Mouse (Mus musculus) thymus, adult 2 months (tissue): ENCODE data around the gene Scfd2. TPM values are rescaled to one million over a fixed set of nuclear protein-coding genes. Genes with fewer than 3 reads are reported as not detected.

ENCODE experiments used
- DNase-seq: peaks from one replicate; pipeline ENCODE4 v3.0.0; 2021
- H3K27ac ChIP-seq: fragments of 200-500 bp; 2 replicates; pipeline ENCODE4 v1.5.1; 2012; ENCODE audit warnings: low read length, control low read depth; ENCODE audit not compliant: control insufficient read depth, insufficient read depth
- H3K27me3 ChIP-seq: fragments of 200-500 bp; 2 replicates; pipeline ENCODE4 v1.6.1; 2012; ENCODE audit warnings: mild to moderate bottlenecking, low read length, moderate library complexity, mixed read lengths; ENCODE audit not compliant: control insufficient read depth, insufficient read depth
- H3K36me3 ChIP-seq: fragments of 200-500 bp; 2 replicates; pipeline ENCODE4 v1.6.1; 2012; ENCODE audit warnings: mild to moderate bottlenecking, low read length, moderate library complexity; ENCODE audit not compliant: control insufficient read depth, insufficient read depth
- H3K4me1 ChIP-seq: fragments of 200-500 bp; replicated peaks from 2 replicates; pipeline ENCODE4 v1.6.1; 2012; ENCODE audit warnings: low read length; ENCODE audit not compliant: control insufficient read depth, insufficient read depth
- H3K4me3 ChIP-seq: fragments of 200-500 bp; 2 replicates; pipeline ENCODE4 v1.5.1; 2012; ENCODE audit warnings: mild to moderate bottlenecking, low read length, control low read depth, moderate library complexity; ENCODE audit not compliant: control insufficient read depth, insufficient read depth
- CTCF ChIP-seq: fragments of 200-500 bp; IDR thresholded peaks from 2 replicates; pipeline ENCODE4 v1.5.1; 2012; ENCODE audit warnings: mild to moderate bottlenecking, control low read depth, low read length, moderate library complexity, borderline replicate concordance; ENCODE audit not compliant: control insufficient read depth, poor library complexity, insufficient read depth; ENCODE audit errors: extremely low read depth
- POLR2A ChIP-seq: fragments of 200-500 bp; IDR thresholded peaks from 2 replicates; pipeline ENCODE4 v1.6.1; 2012; ENCODE audit warnings: mild to moderate bottlenecking, low read length, control low read depth, moderate library complexity; ENCODE audit not compliant: control insufficient read depth, poor library complexity, insufficient read depth; ENCODE audit errors: extremely low read depth
- whole genome bisulfite sequencing: fragments of 180-500 bp; shearing (Covaris S2); methylation state at CpG from one replicate; pipeline ENCODE4 v1.1.7; 2018; 5-methylcytosine and 5-hydroxymethylcytosine counted together
- polyA plus RNA-seq: library from polyadenylated mRNA; depleted of rRNA; stranded (reverse); fragments of >200 nt; gene quantifications from 2 replicates; pipeline ENCODE4 v1.2.3, GENCODE M21; 2012

Gene Scfd2
- polyA plus RNA-seq, 1 experiment, result 14.5 TPM

DNA sequence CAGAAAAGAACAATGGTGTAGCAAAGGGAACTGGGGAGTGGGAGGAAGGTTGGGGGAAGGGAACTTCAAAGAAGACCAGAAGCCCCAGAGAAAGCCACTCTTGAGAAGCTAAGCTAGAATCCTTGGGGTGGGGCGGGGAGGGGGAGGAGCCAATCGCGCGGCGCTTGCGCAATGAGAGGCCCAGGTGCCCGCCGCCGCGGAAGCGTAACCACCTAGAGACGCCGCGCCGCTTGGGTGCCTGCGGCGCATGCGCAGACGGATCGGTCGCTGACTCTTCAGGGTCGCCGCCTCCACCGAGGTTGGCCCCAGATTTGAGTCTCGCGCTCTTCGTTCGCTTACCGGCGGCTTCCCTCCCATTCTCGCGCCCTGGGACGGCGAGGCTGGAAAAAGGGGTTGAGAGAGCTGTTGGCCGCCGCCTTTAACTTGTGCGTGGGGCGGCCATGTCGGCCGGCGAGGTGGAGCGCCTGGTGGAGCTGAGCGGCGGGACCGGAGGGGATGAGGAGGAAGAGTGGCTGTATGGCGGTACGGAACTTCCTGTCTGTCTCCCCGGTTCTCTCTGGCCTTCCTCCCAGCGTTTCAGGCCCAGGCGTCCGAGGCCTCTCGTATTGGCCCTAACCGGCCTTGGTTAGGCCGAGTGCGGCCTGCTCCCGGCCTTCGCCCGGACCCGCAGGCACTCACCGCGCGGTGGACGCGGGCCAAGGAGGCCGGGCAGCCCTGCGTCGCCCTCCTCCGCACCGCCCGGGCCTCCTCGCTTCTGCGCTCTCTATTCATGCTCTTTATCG, 3.9 kb upstream of the Scfd2 start, which contains the start of gene Fip1l1:
Fip1l1 (plus strand) TSS at position 210 of the 782 bp plus-strand sequence.
- DNase-seq, result peak; percentile 89
- Histone ChIP-seq H3K27ac (peak within 1 kb of the TSS; percentile 79), H3K4me3 (peak within 1 kb of the TSS; percentile 97), H3K27me3 (no peaks in the 10 kb centered on the region), H3K4me1 (peaks cover 10% of the 10 kb centered on the region), H3K36me3 (no peaks in the 10 kb centered on the region)
- under 1% methylated on average over 73 of the region's 73 CpGs for WGBS
- TF ChIP-seq CTCF (peak; percentile 30; the same call in 1 of the 2 replicates), POLR2A (peak; percentile 88)

DNA sequence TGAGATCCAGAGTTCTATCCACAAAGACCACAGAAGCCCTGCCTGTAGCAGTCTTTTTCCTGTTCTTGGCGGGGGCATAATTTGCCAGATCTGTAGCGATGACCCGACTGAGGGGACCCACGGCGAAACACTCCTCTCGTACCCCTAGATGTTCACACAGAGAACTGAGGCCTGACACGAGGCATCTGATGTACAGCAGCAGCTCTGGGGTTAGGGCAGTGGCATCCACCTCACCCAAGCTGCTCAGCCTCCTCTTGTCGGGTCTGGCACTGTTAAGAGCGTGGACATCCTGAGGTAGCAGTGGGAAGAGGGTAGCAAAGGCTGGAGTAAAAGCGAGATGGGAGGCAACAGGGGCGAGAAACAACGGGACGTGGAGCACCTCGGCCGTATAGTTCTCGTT, 774 bp downstream of the Scfd2 start:
- H3K27me3 ChIP-seq, result no peaks in the 10 kb centered on the region
- peak overlapping the region; percentile 79 for H3K4me3 ChIP-seq
- no peaks in the 10 kb centered on the region for H3K36me3 ChIP-seq
- H3K4me1 ChIP-seq, result peaks cover 10% of the 10 kb centered on the region
- no peak for DNase-seq
- WGBS, result 5% methylated on average over 16 of the region's 16 CpGs
- TF ChIP-seq CTCF, result no peak
- TF ChIP-seq POLR2A, result no peak
- H3K27ac ChIP-seq, result no peak overlapping the region

GRCm38 (mm10) chr5:74527025-74527424, 4.5 kb downstream of the Scfd2 start:
- TF ChIP-seq CTCF (no peak), POLR2A (no peak)
- 82% methylated on average over 5 of the region's 5 CpGs for WGBS
- no peaks in the 10 kb centered on the region for H3K36me3 ChIP-seq
- no peak for DNase-seq
- no peak overlapping the region for H3K4me3 ChIP-seq
- peaks cover 11% of the 10 kb centered on the region for H3K4me1 ChIP-seq
- no peak overlapping the region for H3K27ac ChIP-seq
- no peaks in the 10 kb centered on the region for H3K27me3 ChIP-seq

- Histone ChIP-seq H3K36me3 (no peaks in the 10 kb centered on the region), H3K27ac (no peak overlapping the region), H3K4me1 (no peaks in the 10 kb centered on the region), H3K4me3 (no peak overlapping the region), H3K27me3 (no peaks in the 10 kb centered on the region)
- no peak for DNase-seq
- TF ChIP-seq CTCF (no peak), POLR2A (no peak)
These were observed 19.9 kb downstream of the Scfd2 start for GRCm38 (mm10) chr5:74511686-74512085.

- DNase-seq, result no peak
- Histone ChIP-seq H3K27me3 (no peaks in the 10 kb centered on the region), H3K4me1 (no peaks in the 10 kb centered on the region), H3K36me3 (no peaks in the 10 kb centered on the region), H3K4me3 (no peak overlapping the region), H3K27ac (no peak overlapping the region)
- TF ChIP-seq POLR2A (no peak), CTCF (no peak)
- 95% methylated on average over 3 of the region's 3 CpGs for WGBS
These were observed 38.9 kb downstream of the Scfd2 start for GRCm38 (mm10) chr5:74492705-74493104.

- no peak overlapping the region for H3K27ac ChIP-seq
- H3K4me3 ChIP-seq, result no peak overlapping the region
- H3K36me3 ChIP-seq, result no peaks in the 10 kb centered on the region
- TF ChIP-seq CTCF (no peak), POLR2A (no peak)
- WGBS, result 94% methylated on average over 4 of the region's 4 CpGs
- no peaks in the 10 kb centered on the region for H3K4me1 ChIP-seq
- H3K27me3 ChIP-seq, result no peaks in the 10 kb centered on the region
- DNase-seq, result no peak
These were observed 46.9 kb downstream of the Scfd2 start for GRCm38 (mm10) chr5:74484646-74485045.
